Mouse (Mus musculus) heart, adult 2 months (tissue): Measurements from ENCODE around the gene Socs3.

Experiments used
- CTCF ChIP-seq: fragments of 200-600 bp; IDR thresholded peaks from 2 replicates; pipeline ENCODE4 v1.8.1; 2022; ENCODE audit warnings: antibody characterized with exemption, mild to moderate bottlenecking, moderate library complexity
- POLR2A ChIP-seq: fragments of 200-500 bp; IDR thresholded peaks from 2 replicates; pipeline ENCODE4 v1.6.1; 2011; ENCODE audit warnings: mild to moderate bottlenecking, low read depth, low read length, control low read depth; ENCODE audit not compliant: insufficient read depth

- TF ChIP-seq CTCF (no peak), POLR2A (no peak)
These were observed 51.3 kb downstream of the Socs3 start for GRCm38 (mm10) chr11:117918541-117918940.
